Mouse (Mus musculus) Patski (cell line): ENCODE measurements around the gene Gm10300. TPM values are rescaled to one million over a fixed set of nuclear protein-coding genes. Genes with fewer than 3 reads are reported as not detected.

Experiments
- ATAC-seq: fragments of 100-300 bp; one replicate; pipeline ENCODE4 v1.8.0; 2021
- CTCF ChIA-PET: fragments of 350-600 bp; sonication (Branson Sonifier 250); formaldehyde crosslinking; loops from one replicate; lab custom pipeline; 2022; ENCODE audit warnings: inconsistent platforms; lab: Charles Lee
- POLR2A ChIA-PET: fragments of 350-600 bp; sonication (Branson Sonifier 250); formaldehyde crosslinking; loops from one replicate; lab custom pipeline; 2022; ENCODE audit warnings: antibody characterized with exemption, inconsistent platforms; lab: Charles Lee
- DNase-seq: peaks from one replicate; pipeline ENCODE4 v3.0.0-alpha.2; 2011; ENCODE audit warnings: low read depth, low spot score
- H3K27me3 ChIP-seq: fragments of 371-371 bp; one replicate; pipeline ENCODE4 v1.5.1; 2021
- CTCF ChIP-seq: fragments of 100-300 bp; IDR thresholded peaks from one replicate; pipeline ENCODE4 v1.5.1; 2021
- in situ Hi-C: fragments of 300-500 bp; cut with MboI; formaldehyde crosslinking; loops from 3 replicates; pipeline ENCODE4 v1.11.1; 2018; ENCODE audit warnings: low pct_unique_long_range_greater_than_20kb, mixed read lengths
- polyA plus RNA-seq: library from polyadenylated mRNA; unstranded; gene quantifications from one replicate; pipeline ENCODE4 v1.2.3, GENCODE M21; 2021

Gene Gm10300
- polyA plus RNA-seq, 1 experiment from 2014 or later, result 0.21 TPM

GRCm38 (mm10) chr4:132078296-132078714, 3.8 kb downstream of the Gm10300 start:
- ChIA-PET CTCF (interaction anchor here (0.7 to 2.6 kb wide), 3 partner anchors 59 to 101 kb away, joined by 3 to 17 read pairs (median 3); no protein-coding TSS in a partner anchor), POLR2A (no interaction called here)
- DNase-seq (no peak), ATAC-seq (no peak)
- TF ChIP-seq CTCF, result no peak
- in situ Hi-C loops, result loop anchor here (5.0 to 25.0 kb wide), 2 partner anchors 101 to 1909 kb away; no protein-coding TSS in a partner anchor
- no peaks in the 10 kb centered on the region for H3K27me3 ChIP-seq

GRCm38 (mm10) chr4:132079555-132080275, 5.2 kb downstream of the Gm10300 start:
- DNase-seq (no peak), ATAC-seq (no peak)

GRCm38 (mm10) chr4:132080492-132080983, 6.0 kb downstream of the Gm10300 start:
- CTCF ChIA-PET, result interaction anchor here (0.8 to 2.6 kb wide), 10 partner anchors 8 to 167 kb away, joined by 3 to 17 read pairs (median 4); no protein-coding TSS in a partner anchor
- no peak for ATAC-seq
- DNase-seq, result no peak
- no peak for TF ChIP-seq CTCF
- in situ Hi-C loops, result loop anchor here (10.0 to 25.0 kb wide), 3 partner anchors 176 to 1907 kb away; partner anchors contain the start of gene Gmeb1
- POLR2A ChIA-PET, result no interaction called here
- H3K27me3 ChIP-seq, result no peaks in the 10 kb centered on the region

More at GRCm38 (mm10) chr4:132079555-132080275, 5.2 kb downstream of the Gm10300 start:
- TF ChIP-seq CTCF, result no peak
- in situ Hi-C loops, result loop anchor here (5.0 to 25.0 kb wide), 4 partner anchors 102 to 1908 kb away; partner anchors contain the start of gene Gmeb1
- POLR2A ChIA-PET, result no interaction called here
- CTCF ChIA-PET, result interaction anchor here (0.7 to 2.6 kb wide), 11 partner anchors 9 to 175 kb away, joined by 3 to 17 read pairs (median 4); no protein-coding TSS in a partner anchor
- H3K27me3 ChIP-seq, result no peaks in the 10 kb centered on the region

- no peak for ATAC-seq
- no peaks in the 10 kb centered on the region for H3K27me3 ChIP-seq
- ChIA-PET CTCF (no interaction called here), POLR2A (no interaction called here)
- in situ Hi-C loops, result loop anchor here (5.0 to 25.0 kb wide), 4 partner anchors 92 to 1902 kb away; partner anchors contain the start of gene Gmeb1
- no peak for DNase-seq
- TF ChIP-seq CTCF, result no peak
Observed at GRCm38 (mm10) chr4:132085114-132085513, 10.6 kb downstream of the Gm10300 start.

GRCm38 (mm10) chr4:132088921-132089320, 14.4 kb downstream of the Gm10300 start:
- ChIA-PET POLR2A (interaction anchor here (0.5 kb wide), 1 partner anchor 186 kb away, joined by 3 read pairs; no protein-coding TSS in a partner anchor), CTCF (interaction anchor here (1.0 to 2.2 kb wide), 4 partner anchors 9 to 112 kb away, joined by 3 to 9 read pairs (median 4); no protein-coding TSS in a partner anchor)
- H3K27me3 ChIP-seq, result no peaks in the 10 kb centered on the region
- DNase-seq (no peak), ATAC-seq (no peak)
- TF ChIP-seq CTCF, result peak; percentile 53
- in situ Hi-C loops, result loop anchor here (5.0 to 25.0 kb wide), 4 partner anchors 88 to 1898 kb away; partner anchors contain the start of gene Gmeb1

GRCm38 (mm10) chr4:132093136-132093535, 18.6 kb downstream of the Gm10300 start:
- ATAC-seq (no peak), DNase-seq (no peak)
- H3K27me3 ChIP-seq, result no peaks in the 10 kb centered on the region
- in situ Hi-C loops, result loop anchor here (25.0 kb wide), 1 partner anchor 1894 kb away; no protein-coding TSS in a partner anchor
- TF ChIP-seq CTCF, result no peak
- ChIA-PET CTCF (interaction anchor here (1.2 to 1.6 kb wide), 2 partner anchors 84 to 85 kb away, joined by 3 read pairs; no protein-coding TSS in a partner anchor), POLR2A (no interaction called here)

- ChIA-PET POLR2A (no interaction called here), CTCF (interaction anchor here (1.2 kb wide), 1 partner anchor 84 kb away, joined by 3 read pairs; no protein-coding TSS in a partner anchor)
- H3K27me3 ChIP-seq, result no peaks in the 10 kb centered on the region
- ATAC-seq (no peak), DNase-seq (no peak)
- in situ Hi-C loops, result loop anchor here (25.0 kb wide), 1 partner anchor 1893 kb away; no protein-coding TSS in a partner anchor
- TF ChIP-seq CTCF, result no peak
Observed at GRCm38 (mm10) chr4:132093928-132094327, 19.4 kb downstream of the Gm10300 start.

GRCm38 (mm10) chr4:132095043-132095442, 20.5 kb downstream of the Gm10300 start:
- ATAC-seq, result no peak
- POLR2A ChIA-PET, result no interaction called here
- no peaks in the 10 kb centered on the region for H3K27me3 ChIP-seq
- no peak for DNase-seq
- in situ Hi-C loops, result loop anchor here (25.0 kb wide), 1 partner anchor 1892 kb away; no protein-coding TSS in a partner anchor
- TF ChIP-seq CTCF, result no peak
- CTCF ChIA-PET, result no interaction called here

GRCm38 (mm10) chr4:132099548-132099947, 25.1 kb downstream of the Gm10300 start:
- ChIA-PET CTCF (no interaction called here), POLR2A (no interaction called here)
- ATAC-seq (no peak), DNase-seq (no peak)
- in situ Hi-C loops, result loop anchor here (25.0 kb wide), 1 partner anchor 1888 kb away; no protein-coding TSS in a partner anchor
- no peaks in the 10 kb centered on the region for H3K27me3 ChIP-seq
- no peak for TF ChIP-seq CTCF

GRCm38 (mm10) chr4:132101152-132101551, 26.7 kb downstream of the Gm10300 start:
- no peak for TF ChIP-seq CTCF
- CTCF ChIA-PET, result no interaction called here
- ATAC-seq (no peak), DNase-seq (no peak)
- H3K27me3 ChIP-seq, result no peaks in the 10 kb centered on the region
- POLR2A ChIA-PET, result no interaction called here
- in situ Hi-C loops, result no loop called here
